8 mouse cellular contexts compared by ENCODE assay signal in genomic region chr2:144526981-144527820, GRCm38 (mm10). TPM values are rescaled to one million over a fixed set of nuclear protein-coding genes. Genes with fewer than 3 reads are reported as not detected.
DNase-seq lines count a peak whose midpoint lies in the region; ATAC-seq and TF ChIP-seq lines count a peak whose summit lies in the region.

Gene Dzank1, minus strand, starts transcription at chr2:144527414.
Gene Polr3f, plus strand, starts transcription at chr2:144527718.

- no peak within 1 kb of the TSS for H3K27ac ChIP-seq in ES-Bruce4 (ENCODE audit: insufficient read depth, low read length)
- peak within 1 kb of the TSS; percentile 93 for H3K27ac ChIP-seq in forebrain, embryonic 13.5 days
- H3K27ac ChIP-seq in liver, postnatal 0 days (ENCODE audit: low read depth): peak within 1 kb of the TSS; percentile 73
- H3K27ac ChIP-seq in neural tube, embryonic 14.5 days (ENCODE audit: low read depth, low read length): peak within 1 kb of the TSS; percentile 96

- intact Hi-C loops in heart, postnatal 10 days (cut with DNase I): loop anchor here (1.0 kb wide), 1 partner anchor 28 kb away; no protein-coding TSS in a partner anchor

- TF ChIP-seq CTCF in ES-Bruce4 (IDR thresholded peaks at IDR 0.05; ENCODE audit: low read depth, low read length): no peak
- peak; percentile 15; the same call in 1 of the 2 replicates for TF ChIP-seq CTCF in liver, postnatal 0 days (IDR thresholded peaks at IDR 0.05; ENCODE audit: low read depth)

- peak; percentile 96 to 98 for DNase-seq in heart, postnatal 10 days
- peak; percentile 83 for DNase-seq in large intestine, adult 2 months (ENCODE audit: low read depth, low spot score)
- peak; percentile 97 for DNase-seq in liver, postnatal 0 days
- DNase-seq in testis, postnatal 10 days (ENCODE audit: low spot score): peak; percentile 95

- no peak for TF ChIP-seq POLR2A in ES-Bruce4 (IDR thresholded peaks at IDR 0.05; ENCODE audit: insufficient read depth, low read length)

- peak within 1 kb of the TSS; percentile 88 for H3K4me2 ChIP-seq in forebrain, embryonic 13.5 days
- peak within 1 kb of the TSS; percentile 91 for H3K4me2 ChIP-seq in liver, postnatal 0 days (ENCODE audit: low read depth, low read length)
- H3K4me2 ChIP-seq in neural tube, embryonic 14.5 days (ENCODE audit: low read depth, low read length): peak within 1 kb of the TSS; percentile 49

- H3K27me3 ChIP-seq in ES-Bruce4 (ENCODE audit: control insufficient read depth, insufficient read depth, low read length, poor library complexity, severe bottlenecking): no peaks in the 10 kb centered on the region; the same call in 1 of the 2 replicates
- 0 out of 2 replicates have a peak, but pooled peaks cover 7% of the 10 kb centered on the region for H3K27me3 ChIP-seq in forebrain, embryonic 13.5 days
- peaks cover 9% of the 10 kb centered on the region; the same call in 1 of the 2 replicates for H3K27me3 ChIP-seq in liver, postnatal 0 days (ENCODE audit: insufficient read depth, low read length)
- no peaks in the 10 kb centered on the region for H3K27me3 ChIP-seq in neural tube, embryonic 14.5 days (ENCODE audit: control insufficient read depth, insufficient read depth, low read length)

- H3K4me1 ChIP-seq in ES-Bruce4 (ENCODE audit: control insufficient read depth, insufficient read depth, low read length): no peaks in the 10 kb centered on the region
- peaks cover 27% of the 10 kb centered on the region for H3K4me1 ChIP-seq in forebrain, embryonic 13.5 days
- peaks cover 19% of the 10 kb centered on the region for H3K4me1 ChIP-seq in liver, postnatal 0 days (ENCODE audit: insufficient read depth)
- peaks cover 8% of the 10 kb centered on the region; the same call in 1 of the 2 replicates for H3K4me1 ChIP-seq in neural tube, embryonic 14.5 days (ENCODE audit: control insufficient read depth, insufficient read depth, low read length)

- no peaks in the 10 kb centered on the region for H3K9me3 ChIP-seq in ES-Bruce4 (replicated peaks; ENCODE audit: control insufficient read depth, insufficient read depth, low read length, poor library complexity, severe bottlenecking)
- no peaks in the 10 kb centered on the region for H3K9me3 ChIP-seq in forebrain, embryonic 13.5 days (replicated peaks)
- no peaks in the 10 kb centered on the region for H3K9me3 ChIP-seq in liver, postnatal 0 days (ENCODE audit: low read length)
- no peaks in the 10 kb centered on the region for H3K9me3 ChIP-seq in neural tube, embryonic 14.5 days (ENCODE audit: control insufficient read depth, low read length)

- H3K9ac ChIP-seq in ES-Bruce4 (ENCODE audit: low read depth, poor library complexity, severe bottlenecking): peak within 1 kb of the TSS; percentile 69
- H3K9ac ChIP-seq in forebrain, embryonic 13.5 days: peak within 1 kb of the TSS; percentile 90
- H3K9ac ChIP-seq in liver, postnatal 0 days (replicated peaks): peak within 1 kb of the TSS; percentile 92
- H3K9ac ChIP-seq in neural tube, embryonic 14.5 days (replicated peaks; ENCODE audit: low read depth, low read length): peak within 1 kb of the TSS; percentile 75

- TF ChIP-seq EP300 in ES-Bruce4 (IDR thresholded peaks at IDR 0.05; ENCODE audit: insufficient read depth, low read depth, low read length): no peak
- TF ChIP-seq EP300 in liver, postnatal 0 days (IDR thresholded peaks at IDR 0.05; ENCODE audit: low read depth): peak; percentile 79

- 1% methylated on average over 56 of the region's 56 CpGs for WGBS in forebrain, embryonic 13.5 days
- under 1% methylated on average over 56 of the region's 56 CpGs for whole genome bisulfite sequencing in large intestine, adult 2 months
- WGBS in liver, postnatal 0 days (ENCODE audit: insufficient replicate concordance): 2% methylated on average over 56 of the region's 56 CpGs
- WGBS in neural tube, embryonic 14.5 days: under 1% methylated on average over 56 of the region's 56 CpGs

- H3K36me3 ChIP-seq in ES-Bruce4 (ENCODE audit: control insufficient read depth, insufficient read depth, low read length, poor library complexity, severe bottlenecking): no peaks in the 10 kb centered on the region
- H3K36me3 ChIP-seq in forebrain, embryonic 13.5 days (ENCODE audit: poor library complexity, severe bottlenecking): peaks cover 10% of the 10 kb centered on the region
- peaks cover 13% of the 10 kb centered on the region; the same call in 1 of the 2 replicates for H3K36me3 ChIP-seq in liver, postnatal 0 days (replicated peaks; ENCODE audit: insufficient read depth, low read length)
- no peaks in the 10 kb centered on the region; the same call in 1 of the 2 replicates for H3K36me3 ChIP-seq in neural tube, embryonic 14.5 days (ENCODE audit: control insufficient read depth, insufficient read depth, low read length)

- peak within 1 kb of the TSS; percentile 89 for H3K4me3 ChIP-seq in ES-Bruce4 (ENCODE audit: low read depth, low read length)
- H3K4me3 ChIP-seq in forebrain, embryonic 13.5 days: peak within 1 kb of the TSS; percentile 99
- H3K4me3 ChIP-seq in liver, postnatal 0 days (ENCODE audit: low read depth, low read length): peak within 1 kb of the TSS; percentile 82
- H3K4me3 ChIP-seq in neural tube, embryonic 14.5 days (ENCODE audit: low read depth, low read length): peak within 1 kb of the TSS; percentile 81

- peak; percentile 96 for ATAC-seq in cerebellum, adult (ENCODE audit: insufficient number of reproducible peaks, low FRiP score, low TSS enrichment)
- ATAC-seq in forebrain, embryonic 13.5 days: peak; percentile 99
- ATAC-seq in liver, postnatal 0 days: peak; percentile 99
- peak; percentile 98 for ATAC-seq in neural tube, embryonic 14.5 days (ENCODE audit: low read depth)

RNA-seq across cellular contexts. Expression of gene Dzank1, which starts in this region (rescaled TPM):
- polyA plus RNA-seq in ES-Bruce4 (2011; ENCODE audit: insufficient read depth, insufficient read length, low read depth, missing spikeins): 0.96 and 1.9 TPM in 2 replicates
- polyA plus RNA-seq in forebrain, embryonic 13.5 days (2015; fragmentation: Nextera tagmentation; extraction: Ambion mirVana): 2.7 and 4.5 TPM in 2 replicates
- total RNA-seq in heart, postnatal 10 days (2021): 1 to 10 TPM; 1.8 to 2.2 TPM
- 0.11 and 0.12 TPM in 2 replicates for polyA plus RNA-seq in large intestine, adult 2 months (2012; rRNA removed)
- 0.02 and 0.04 TPM in 2 replicates for polyA plus RNA-seq in liver, postnatal 0 days (2015; fragmentation: Nextera tagmentation; extraction: Ambion mirVana)
- polyA plus RNA-seq in neural tube, embryonic 14.5 days (2014; fragmentation: Nextera tagmentation; extraction: Ambion mirVana): 18.7 and 23.9 TPM in 2 replicates

RNA-seq across cellular contexts. Expression of gene Polr3f, which starts in this region (rescaled TPM):
- 21.4 and 28.4 TPM in 2 replicates for polyA plus RNA-seq in ES-Bruce4 (2011; ENCODE audit: insufficient read depth, insufficient read length, low read depth, missing spikeins)
- polyA plus RNA-seq in forebrain, embryonic 13.5 days (2015; fragmentation: Nextera tagmentation; extraction: Ambion mirVana): 33.4 and 36.0 TPM in 2 replicates
- total RNA-seq in heart, postnatal 10 days (2021): 10 to 100 TPM; 14.6 to 16.9 TPM
- 2.8 and 4.1 TPM in 2 replicates for polyA plus RNA-seq in large intestine, adult 2 months (2012; rRNA removed)
- 3.7 and 5.9 TPM in 2 replicates for polyA plus RNA-seq in liver, postnatal 0 days (2015; fragmentation: Nextera tagmentation; extraction: Ambion mirVana)
- polyA plus RNA-seq in neural tube, embryonic 14.5 days (2014; fragmentation: Nextera tagmentation; extraction: Ambion mirVana): 26.4 and 33.3 TPM in 2 replicates
